Mouse (Mus musculus) lung, postnatal 0 days (tissue): ENCODE measurements around the gene Napepld.
"Not testable (repeated sequence)": the region's sequence is repeated elsewhere in the genome, so short reads cannot be mapped to it uniquely, and the experiment has no call there.

Source experiments
- CTCF ChIP-seq: IDR thresholded peaks from 2 replicates; pipeline ENCODE4 v1.5.1; 2016; ENCODE audit warnings: antibody characterized with exemption, mild to moderate bottlenecking
- EP300 ChIP-seq: IDR thresholded peaks from 2 replicates; pipeline ENCODE4 v1.6.1; 2016; ENCODE audit warnings: antibody characterized with exemption, mild to moderate bottlenecking, control low read depth

DNA sequence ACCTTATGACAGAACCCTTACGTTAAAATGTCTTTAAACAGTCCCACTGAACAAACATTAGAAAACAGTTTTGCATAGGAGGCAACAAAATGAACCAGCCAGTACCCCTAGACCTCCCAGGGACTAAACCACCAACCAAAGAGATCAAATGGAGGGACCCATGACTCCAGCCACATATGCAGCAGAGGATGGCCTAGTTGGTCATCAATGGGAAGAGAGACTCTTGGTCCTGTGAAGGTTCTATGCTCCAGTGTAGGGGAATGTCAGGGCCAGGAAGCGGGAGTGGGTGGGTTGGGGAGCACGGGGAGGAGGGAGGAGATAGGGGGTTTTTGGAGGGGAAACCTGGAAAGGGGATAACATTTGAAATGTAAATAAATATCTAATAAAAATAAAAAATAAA is 1.6 kb downstream of the Napepld start:
- TF ChIP-seq CTCF, EP300: not testable (repeated sequence)
